Mouse (Mus musculus) left cerebral cortex, postnatal 14 days (tissue): ENCODE results near the gene Hmx1. TPM values are rescaled to one million over a fixed set of nuclear protein-coding genes. Genes with fewer than 3 reads are reported as not detected.

ENCODE experiments used
- DNase-seq, 2 experiments: peaks; one replicate each; pipeline ENCODE4 v3.0.0; 2021 to 2022; ENCODE audit warnings: low spot score in 2 of 2, mixed read lengths in 1 of 2
- intact Hi-C: fragments of 180-260 bp; cut with DNase I; formaldehyde crosslinking; loops from one replicate; pipeline ENCODE4 v1.15.1; 2025
- total RNA-seq, 2 experiments: library from RNA; stranded (reverse); gene quantifications; 2 replicates each; pipeline ENCODE4 v1.2.3; 2021

Hmx1 gene
- total RNA-seq, 2 experiments from 2014 or later = not detected

DNA sequence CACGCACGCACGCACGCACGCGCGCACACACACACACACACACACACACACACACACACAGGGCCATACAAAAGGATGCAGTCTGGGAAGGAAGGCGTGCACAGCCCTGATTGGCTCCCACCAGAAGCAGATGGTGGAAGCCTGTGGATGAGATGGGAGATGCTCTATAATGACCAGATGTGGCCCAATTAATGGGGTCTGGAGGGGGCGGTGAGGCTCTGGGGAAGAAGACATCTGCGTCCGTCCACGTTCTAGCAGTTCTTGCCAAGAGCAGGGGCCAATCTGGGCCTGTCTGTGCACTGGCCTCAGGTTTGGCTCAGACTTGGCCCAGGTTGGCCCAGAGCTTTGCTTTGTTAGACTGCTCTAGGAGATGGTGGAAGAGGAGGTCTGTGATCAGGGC lies 55.8 kb downstream of the Hmx1 start:
- intact Hi-C loops = no loop called here
- no peak for DNase-seq

- intact Hi-C loops = no loop called here
Observed at GRCm38 (mm10) chr5:35447656-35448443, 58.9 kb downstream of the Hmx1 start.

More at GRCm38 (mm10) chr5:35447656-35448443, 58.9 kb downstream of the Hmx1 start:
- DNase-seq = peak; percentile 72 to 93

Other genes with a start within 250 kb of the Hmx1 start
- gene Adra2c, start 110.8 kb upstream of the Hmx1 start, total RNA-seq = 10 to 100 TPM in 1 of 2 experiments, 1 to 10 TPM in 1; 9.8 to 13.4 TPM
- gene Cpz, start 136.6 kb downstream of the Hmx1 start, total RNA-seq = 1 to 10 TPM; 2.1 TPM
- gene Trmt44, start 186.0 kb downstream of the Hmx1 start, total RNA-seq = 1 to 10 TPM; 6.9 to 7.4 TPM
- gene Acox3, start 193.9 kb downstream of the Hmx1 start, total RNA-seq = 10 to 100 TPM; 24.8 to 29.5 TPM